Mouse (Mus musculus) thymus, postnatal 36 days (tissue): ENCODE results near the gene Gpr108.
A peak's percentile ranks its signal among the peaks of the same experiment; 100 is the strongest.

Experiments
- DNase-seq, 2 experiments: peaks; one replicate each; pipeline ENCODE4 v3.0.0; 2022; ENCODE audit warnings: mixed read lengths in 2 of 2

Gene Gpr108

DNA sequence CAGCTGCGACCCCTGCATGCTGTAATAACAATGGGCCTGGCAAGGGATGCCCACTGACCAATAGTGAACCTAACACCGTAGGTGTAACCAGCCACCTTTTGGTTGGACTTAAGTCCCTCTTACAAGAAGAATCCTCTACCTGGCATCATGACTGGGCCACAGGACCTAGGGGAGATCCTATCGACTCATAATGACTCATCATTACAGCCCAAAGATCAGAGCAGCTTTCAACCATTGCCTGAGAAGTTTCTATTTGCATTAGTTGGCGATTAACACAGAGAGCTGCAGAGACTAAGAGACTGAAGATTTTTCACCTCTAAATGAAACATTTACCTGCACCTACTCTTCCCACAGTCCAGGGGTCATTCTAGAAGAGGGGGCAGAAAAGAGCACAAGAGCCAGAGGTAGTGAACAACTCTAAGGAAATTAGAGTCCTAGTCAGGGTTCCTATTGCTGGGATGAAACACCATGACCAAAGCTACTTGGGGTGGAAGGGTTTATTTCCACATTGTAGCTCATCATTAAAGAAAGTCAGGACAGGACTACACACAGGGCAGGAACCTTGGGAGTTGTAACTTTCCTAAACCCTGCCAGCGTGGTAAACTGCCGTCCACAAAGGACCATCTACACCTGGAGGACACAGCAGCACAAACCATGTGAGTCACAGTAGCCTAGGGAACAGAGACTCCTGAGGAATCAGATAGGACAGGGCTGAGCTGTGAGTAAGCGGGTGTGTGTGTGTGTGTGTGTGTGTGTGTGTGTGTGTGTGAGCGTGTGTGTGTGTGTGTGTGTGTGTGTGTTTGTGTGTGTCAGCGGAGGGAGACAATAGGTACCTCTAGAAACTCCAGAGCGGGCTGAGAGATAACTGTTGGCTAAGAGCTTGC lies 46.2 kb downstream of the Gpr108 start:
- DNase-seq, result no peak

DNA sequence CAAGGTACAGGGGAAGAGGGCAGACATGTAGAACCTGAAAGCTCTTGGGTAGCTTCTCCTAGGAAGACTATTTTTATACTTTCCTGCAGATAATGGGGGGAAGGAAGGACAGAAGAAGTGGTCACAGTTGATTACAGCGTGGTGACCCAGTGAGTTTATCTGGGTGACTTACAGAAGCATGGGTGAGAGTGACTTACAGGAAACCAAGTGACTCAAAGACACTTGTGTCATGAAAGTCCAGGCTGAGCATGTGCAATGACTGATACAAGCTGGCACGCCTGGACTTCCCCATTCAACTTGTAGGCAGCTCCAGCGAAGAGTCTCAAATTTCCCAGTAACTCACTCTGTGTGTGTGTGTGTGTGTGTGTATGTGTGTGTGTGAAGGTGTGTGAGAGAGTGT lies 50.0 kb downstream of the Gpr108 start:
- no peak for DNase-seq

DNA sequence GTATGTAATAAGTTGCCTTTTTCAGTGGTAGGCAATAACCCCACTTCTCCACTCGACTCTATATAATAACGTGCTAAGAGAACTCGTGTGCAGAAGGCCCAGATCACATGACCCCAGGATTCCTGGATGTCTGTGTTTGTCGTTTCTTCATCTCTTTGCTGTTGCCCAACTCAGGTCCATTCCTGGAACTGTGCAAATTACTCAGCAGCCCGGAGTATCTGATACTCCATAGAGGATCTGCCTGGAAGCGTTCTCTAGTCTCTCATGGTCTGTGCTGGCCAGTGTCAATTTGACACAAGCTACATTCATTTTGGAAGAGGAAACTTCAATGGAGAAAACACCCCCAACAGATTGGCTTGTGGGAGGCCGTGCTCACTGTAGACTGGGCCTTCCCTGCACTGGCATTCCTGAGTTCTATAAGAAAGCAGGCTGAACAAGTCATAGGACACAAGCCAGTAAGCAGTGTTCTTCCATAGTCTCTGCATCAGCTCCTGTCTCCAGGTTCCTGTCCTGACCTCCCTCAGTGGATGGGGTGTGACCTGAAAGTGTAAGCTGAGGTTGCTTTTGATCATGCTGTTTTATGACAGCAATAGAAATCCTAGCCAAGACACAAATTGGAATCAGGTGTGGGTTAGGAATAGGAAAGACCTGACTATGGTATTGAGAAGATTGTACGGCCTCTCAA lies 52.8 kb downstream of the Gpr108 start:
- no peak for DNase-seq

DNA sequence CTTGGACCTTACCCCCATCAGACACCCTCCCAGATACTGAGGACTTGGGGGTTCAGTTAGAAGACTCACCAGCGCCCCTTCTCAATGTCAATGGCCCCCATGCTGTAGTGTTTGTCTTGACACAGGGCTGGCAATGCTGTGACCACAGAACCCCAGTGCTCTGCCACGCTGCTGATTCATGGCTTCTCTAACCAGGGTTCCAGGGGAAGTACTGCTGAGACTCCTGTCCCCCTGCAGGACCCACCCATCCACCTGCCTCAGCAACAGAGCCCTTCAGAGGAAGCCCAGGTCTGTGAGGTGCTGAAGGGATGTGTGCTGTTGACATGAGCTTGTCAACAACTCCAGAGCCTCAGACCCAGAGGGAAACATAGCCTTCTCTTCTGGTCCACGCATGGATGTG lies 53.5 kb downstream of the Gpr108 start:
- peak; percentile 29 to 54 for DNase-seq

DNA sequence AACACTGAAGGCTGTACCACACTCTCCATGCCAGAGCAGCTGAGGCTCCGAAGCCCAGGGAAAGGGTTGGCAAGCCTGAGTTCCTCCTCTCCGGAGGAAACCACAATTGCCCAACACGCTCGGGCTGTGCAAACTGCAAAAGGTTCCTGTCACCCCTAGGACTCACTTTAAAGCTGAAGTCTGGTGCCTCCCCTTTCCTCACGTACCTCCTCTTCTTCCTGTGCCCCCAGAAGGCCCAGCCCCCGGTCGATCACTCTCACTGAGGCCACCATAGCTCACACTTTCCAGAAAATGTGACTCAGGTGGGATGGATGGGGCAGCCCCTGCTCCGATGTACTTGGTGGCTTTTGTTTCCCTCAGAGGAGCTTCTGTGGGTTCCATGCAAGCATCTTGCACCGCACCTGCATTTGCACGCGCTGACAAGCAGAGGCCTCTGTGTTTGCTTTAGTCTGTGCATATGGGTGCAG lies 54.2 kb downstream of the Gpr108 start, which contains the start of gene Tnfsf14:
Gene Tnfsf14 (minus strand): TSS at position 137 of the 467 bp plus-strand sequence.
- DNase-seq, result peak; percentile 74 to 84

DNA sequence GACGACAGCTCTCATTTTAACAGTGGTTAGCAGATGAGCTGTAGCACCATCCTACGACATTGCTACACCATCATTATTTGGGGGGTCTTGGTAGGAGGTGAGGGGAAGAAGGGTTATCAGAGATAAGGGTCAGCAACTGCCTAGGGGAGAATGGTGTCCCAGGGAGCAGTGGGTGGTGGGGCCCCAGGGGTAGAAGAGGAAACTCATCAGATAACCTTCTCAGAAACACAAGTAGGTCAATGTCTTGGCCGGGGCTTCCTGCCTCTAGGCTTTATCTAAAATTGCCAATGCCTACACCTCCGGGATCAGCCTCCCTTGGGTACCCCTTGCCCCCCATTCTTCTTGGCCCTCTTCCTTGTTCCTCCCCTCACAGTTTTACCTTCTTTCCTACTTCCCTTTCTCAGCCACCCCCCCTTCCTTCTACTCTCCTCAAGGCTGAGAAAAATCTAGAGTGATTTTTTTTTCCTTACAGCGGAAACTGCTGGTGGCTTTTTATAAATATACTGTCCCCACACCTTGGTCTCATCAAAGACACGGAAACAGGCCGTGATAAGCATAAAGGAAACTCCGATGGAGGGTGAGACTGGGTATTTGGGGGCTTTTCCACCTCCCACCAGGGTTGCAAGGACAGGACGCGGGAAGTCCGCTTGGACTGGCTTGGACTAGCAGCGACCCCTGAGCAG lies 59.6 kb downstream of the Gpr108 start:
- DNase-seq, result no peak

DNA sequence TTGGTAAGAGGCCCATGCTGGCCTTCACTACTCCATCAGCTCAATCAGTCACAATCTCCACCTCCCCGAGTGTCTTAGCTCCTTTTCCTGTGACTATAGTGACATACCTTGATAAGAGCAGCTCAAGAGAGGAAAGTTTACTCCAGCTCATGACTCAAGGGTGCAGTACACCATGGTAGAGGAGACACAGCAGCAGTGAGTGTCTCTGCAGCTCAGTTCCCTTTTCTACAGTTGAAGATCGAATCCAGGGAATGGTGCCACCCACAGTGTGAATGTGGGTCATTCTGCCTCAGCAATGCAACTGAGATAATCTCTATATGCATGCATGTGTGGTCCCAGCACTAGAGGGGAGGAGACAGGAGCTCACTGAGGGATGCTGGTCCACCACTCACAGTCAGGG lies 62.6 kb downstream of the Gpr108 start:
- DNase-seq, result no peak
